Mouse (Mus musculus) heart, embryonic 15.5 days (tissue): ENCODE measurements around the gene Larp6. TPM values are rescaled to one million over a fixed set of nuclear protein-coding genes. Genes with fewer than 3 reads are reported as not detected.

Source experiments
- ATAC-seq: fragments of 200-750 bp; cut with Nextera tagmentation; replicated peaks from 2 replicates; pipeline ENCODE4 v1.8.0; 2017; ENCODE audit warnings: low read depth, moderate TSS enrichment; ENCODE audit not compliant: insufficient number of reproducible peaks, insufficient read depth, low FRiP score
- H3K27ac ChIP-seq: fragments of 300-500 bp; sonication (generic); 2 replicates; pipeline ENCODE4 v1.5.1; 2015; ENCODE audit warnings: mild to moderate bottlenecking, inconsistent platforms
- H3K27me3 ChIP-seq: fragments of 300-500 bp; sonication (generic); 2 replicates; pipeline ENCODE4 v1.6.1; 2015; ENCODE audit warnings: inconsistent platforms
- H3K36me3 ChIP-seq: fragments of 300-500 bp; sonication (generic); 2 replicates; pipeline ENCODE4 v1.6.1; 2015; ENCODE audit warnings: mild to moderate bottlenecking, inconsistent platforms
- H3K4me1 ChIP-seq: fragments of 300-500 bp; sonication (generic); replicated peaks from 2 replicates; pipeline ENCODE4 v1.6.1; 2015; ENCODE audit warnings: inconsistent platforms
- H3K4me2 ChIP-seq: fragments of 300-500 bp; sonication (generic); 2 replicates; pipeline ENCODE4 v1.6.1; 2015; ENCODE audit warnings: inconsistent platforms, mild to moderate bottlenecking, moderate library complexity
- H3K4me3 ChIP-seq: fragments of 300-500 bp; sonication (generic); 2 replicates; pipeline ENCODE4 v1.5.1; 2015; ENCODE audit warnings: mild to moderate bottlenecking, inconsistent platforms
- H3K9ac ChIP-seq: fragments of 300-500 bp; sonication (generic); 2 replicates; pipeline ENCODE4 v1.6.1; 2015; ENCODE audit warnings: mild to moderate bottlenecking, inconsistent platforms
- H3K9me3 ChIP-seq: fragments of 300-500 bp; sonication (generic); replicated peaks from 2 replicates; pipeline ENCODE4 v1.6.1; 2016; ENCODE audit warnings: inconsistent platforms
- WGBS: fragments of 180-500 bp; shearing (Covaris S2); methylation state at CpG from one replicate; pipeline ENCODE4 v1.1.7; 2015; ENCODE audit warnings: mixed read lengths; 5-methylcytosine and 5-hydroxymethylcytosine counted together
- polyA plus RNA-seq: library from polyadenylated mRNA; unstranded; fragments of >200 nt; fragmentation: Nextera tagmentation; extraction: Ambion mirVana; gene quantifications from 2 replicates; pipeline ENCODE4 v1.2.1, GENCODE M21; 2015

The Larp6 gene
- polyA plus RNA-seq, 1 experiment from 2014 or later: 0.79 TPM

- Histone ChIP-seq H3K9ac (no peak overlapping the region), H3K4me3 (no peak overlapping the region), H3K4me2 (no peak overlapping the region), H3K36me3 (no peaks in the 10 kb centered on the region), H3K4me1 (peaks cover 15% of the 10 kb centered on the region), H3K27ac (no peak overlapping the region), H3K9me3 (no peaks in the 10 kb centered on the region), H3K27me3 (peaks cover 19% of the 10 kb centered on the region)
- no peak for ATAC-seq
- WGBS: 82% methylated on average over 4 of the region's 4 CpGs
Observed at GRCm38 (mm10) chr9:60715271-60715670, 2.5 kb downstream of the Larp6 start.

GRCm38 (mm10) chr9:60715828-60716227, 3.0 kb downstream of the Larp6 start:
- Histone ChIP-seq H3K27me3 (peaks cover 19% of the 10 kb centered on the region), H3K36me3 (no peaks in the 10 kb centered on the region), H3K4me2 (no peak overlapping the region), H3K9ac (no peak overlapping the region), H3K9me3 (no peaks in the 10 kb centered on the region), H3K4me1 (peaks cover 15% of the 10 kb centered on the region), H3K4me3 (no peak overlapping the region), H3K27ac (no peak overlapping the region)
- WGBS: 46% methylated on average over 5 of the region's 5 CpGs
- ATAC-seq: no peak

- Histone ChIP-seq H3K4me1 (peaks cover 8% of the 10 kb centered on the region), H3K4me3 (no peak overlapping the region), H3K27me3 (peaks cover 13% of the 10 kb centered on the region), H3K9me3 (no peaks in the 10 kb centered on the region), H3K9ac (no peak overlapping the region), H3K36me3 (no peaks in the 10 kb centered on the region), H3K4me2 (no peak overlapping the region), H3K27ac (no peak overlapping the region)
- WGBS: 53% methylated on average over 3 of the region's 3 CpGs
- ATAC-seq: no peak
Observed at GRCm38 (mm10) chr9:60718284-60718683, 5.5 kb downstream of the Larp6 start.

GRCm38 (mm10) chr9:60719687-60720086, 6.9 kb downstream of the Larp6 start:
- Histone ChIP-seq H3K27me3 (0 out of 2 replicates have a peak, but pooled peaks cover under 1% of the 10 kb centered on the region), H3K4me2 (no peak overlapping the region)
- ATAC-seq: no peak

GRCm38 (mm10) chr9:60724968-60725367, 12.2 kb downstream of the Larp6 start:
- Histone ChIP-seq H3K36me3 (no peaks in the 10 kb centered on the region), H3K27me3 (no peaks in the 10 kb centered on the region), H3K27ac (no peak overlapping the region), H3K9me3 (no peaks in the 10 kb centered on the region), H3K4me1 (no peaks in the 10 kb centered on the region), H3K9ac (no peak overlapping the region), H3K4me2 (no peak overlapping the region), H3K4me3 (no peak overlapping the region)
- ATAC-seq: no peak
- 90% methylated on average over 7 of the region's 7 CpGs for WGBS

More at GRCm38 (mm10) chr9:60719687-60720086, 6.9 kb downstream of the Larp6 start:
- H3K4me3 ChIP-seq: no peak overlapping the region
- H3K36me3 ChIP-seq: no peaks in the 10 kb centered on the region
- no peaks in the 10 kb centered on the region for H3K4me1 ChIP-seq
- H3K9ac ChIP-seq: no peak overlapping the region
- H3K27ac ChIP-seq: no peak overlapping the region
- 80% methylated on average over 3 of the region's 3 CpGs for WGBS
- H3K9me3 ChIP-seq: no peaks in the 10 kb centered on the region

- Histone ChIP-seq H3K4me1 (no peaks in the 10 kb centered on the region), H3K36me3 (no peaks in the 10 kb centered on the region), H3K4me3 (no peak overlapping the region), H3K27me3 (no peaks in the 10 kb centered on the region), H3K9me3 (no peaks in the 10 kb centered on the region), H3K27ac (no peak overlapping the region), H3K9ac (no peak overlapping the region), H3K4me2 (no peak overlapping the region)
- 88% methylated on average over 2 of the region's 2 CpGs for WGBS
- ATAC-seq: no peak
Observed at GRCm38 (mm10) chr9:60734321-60734720, 21.5 kb downstream of the Larp6 start.

GRCm38 (mm10) chr9:60739126-60739525, 26.3 kb downstream of the Larp6 start:
- no peak for ATAC-seq
- Histone ChIP-seq H3K4me3 (no peak overlapping the region), H3K36me3 (no peaks in the 10 kb centered on the region), H3K9ac (no peak overlapping the region), H3K4me2 (no peak overlapping the region), H3K9me3 (no peaks in the 10 kb centered on the region), H3K27ac (no peak overlapping the region), H3K27me3 (no peaks in the 10 kb centered on the region), H3K4me1 (peaks cover 16% of the 10 kb centered on the region)
- WGBS: 89% methylated on average over 5 of the region's 5 CpGs

GRCm38 (mm10) chr9:60741436-60741835, 28.6 kb downstream of the Larp6 start:
- Histone ChIP-seq H3K4me1 (peaks cover 18% of the 10 kb centered on the region), H3K9ac (no peak overlapping the region)
- WGBS: 49% methylated on average over 10 of the region's 10 CpGs

GRCm38 (mm10) chr9:60742516-60742915, 29.7 kb downstream of the Larp6 start:
- Histone ChIP-seq H3K36me3 (no peaks in the 10 kb centered on the region), H3K4me2 (peak overlapping the region; percentile 56), H3K27me3 (no peaks in the 10 kb centered on the region), H3K27ac (no peak overlapping the region), H3K4me3 (no peak overlapping the region), H3K4me1 (peaks cover 18% of the 10 kb centered on the region), H3K9me3 (no peaks in the 10 kb centered on the region), H3K9ac (no peak overlapping the region)
- ATAC-seq: no peak
- WGBS: 53% methylated on average over 9 of the region's 9 CpGs

More at GRCm38 (mm10) chr9:60741436-60741835, 28.6 kb downstream of the Larp6 start:
- Histone ChIP-seq H3K36me3 (no peaks in the 10 kb centered on the region), H3K4me3 (no peak overlapping the region), H3K4me2 (no peak overlapping the region), H3K9me3 (no peaks in the 10 kb centered on the region), H3K27me3 (no peaks in the 10 kb centered on the region), H3K27ac (no peak overlapping the region)
- no peak for ATAC-seq

GRCm38 (mm10) chr9:60743180-60743900, 30.6 kb downstream of the Larp6 start:
- whole genome bisulfite sequencing: 32% methylated on average over 17 of the region's 17 CpGs
- Histone ChIP-seq H3K27ac (no peak overlapping the region), H3K9ac (peak overlapping the region; percentile 19; the same call in 1 of the 2 replicates), H3K4me1 (peaks cover 18% of the 10 kb centered on the region), H3K36me3 (no peaks in the 10 kb centered on the region), H3K4me2 (peak overlapping the region; percentile 56), H3K9me3 (no peaks in the 10 kb centered on the region), H3K4me3 (peak overlapping the region; percentile 25), H3K27me3 (no peaks in the 10 kb centered on the region)
- ATAC-seq: peak; percentile 39; the same call in 1 of the 2 replicates

- H3K9ac ChIP-seq: no peak overlapping the region
- no peaks in the 10 kb centered on the region for H3K27me3 ChIP-seq
- H3K4me2 ChIP-seq: no peak overlapping the region
- 45% methylated on average over 18 of the region's 18 CpGs for WGBS
- H3K9me3 ChIP-seq: no peaks in the 10 kb centered on the region
- H3K4me1 ChIP-seq: peaks cover 18% of the 10 kb centered on the region
- H3K27ac ChIP-seq: no peak overlapping the region
- H3K4me3 ChIP-seq: no peak overlapping the region
- ATAC-seq: no peak
- no peaks in the 10 kb centered on the region for H3K36me3 ChIP-seq
Observed at GRCm38 (mm10) chr9:60744171-60744969, 31.6 kb downstream of the Larp6 start.
